Mouse (Mus musculus) midbrain, embryonic 15.5 days (tissue): ENCODE results near the gene Bsn. TPM values are rescaled to one million over a fixed set of nuclear protein-coding genes. Genes with fewer than 3 reads are reported as not detected.

ENCODE experiments used
- ATAC-seq: fragments of 200-750 bp; cut with Nextera tagmentation; replicated peaks from 2 replicates; pipeline ENCODE4 v1.8.0; 2017; ENCODE audit warnings: moderate TSS enrichment
- H3K27ac ChIP-seq: fragments of 300-500 bp; sonication (generic); 2 replicates; pipeline ENCODE4 v1.5.1; 2015; ENCODE audit warnings: mild to moderate bottlenecking, inconsistent platforms
- H3K27me3 ChIP-seq: fragments of 300-500 bp; sonication (generic); replicated peaks from 2 replicates; pipeline ENCODE4 v1.6.1; 2015; ENCODE audit warnings: inconsistent platforms
- H3K36me3 ChIP-seq: fragments of 300-500 bp; sonication (generic); replicated peaks from 2 replicates; pipeline ENCODE4 v1.6.1; 2015; ENCODE audit warnings: inconsistent platforms
- H3K4me1 ChIP-seq: fragments of 300-500 bp; sonication (generic); 2 replicates; pipeline ENCODE4 v1.6.1; 2015; ENCODE audit warnings: inconsistent platforms
- H3K4me2 ChIP-seq: fragments of 300-500 bp; sonication (generic); 2 replicates; pipeline ENCODE4 v1.6.1; 2015; ENCODE audit warnings: inconsistent platforms, mild to moderate bottlenecking, moderate library complexity
- H3K4me3 ChIP-seq: fragments of 300-500 bp; sonication (generic); 2 replicates; pipeline ENCODE4 v1.5.1; 2015; ENCODE audit warnings: mild to moderate bottlenecking, inconsistent platforms
- H3K9ac ChIP-seq: fragments of 300-500 bp; sonication (generic); 2 replicates; pipeline ENCODE4 v1.6.1; 2015; ENCODE audit warnings: mild to moderate bottlenecking, inconsistent platforms
- H3K9me3 ChIP-seq: fragments of 300-500 bp; sonication (generic); 2 replicates; pipeline ENCODE4 v1.6.1; 2016; ENCODE audit warnings: inconsistent platforms
- WGBS: fragments of 180-500 bp; shearing (Covaris S2); methylation state at CpG from one replicate; pipeline ENCODE4 v1.1.7; 2015; ENCODE audit warnings: mixed read lengths; 5-methylcytosine and 5-hydroxymethylcytosine counted together
- polyA plus RNA-seq: library from polyadenylated mRNA; unstranded; fragments of >200 nt; fragmentation: Nextera tagmentation; extraction: Ambion mirVana; gene quantifications from 2 replicates; pipeline ENCODE4 v1.2.1, GENCODE M21; 2015

Bsn gene
- polyA plus RNA-seq, 1 experiment from 2014 or later: 11.1 TPM

DNA sequence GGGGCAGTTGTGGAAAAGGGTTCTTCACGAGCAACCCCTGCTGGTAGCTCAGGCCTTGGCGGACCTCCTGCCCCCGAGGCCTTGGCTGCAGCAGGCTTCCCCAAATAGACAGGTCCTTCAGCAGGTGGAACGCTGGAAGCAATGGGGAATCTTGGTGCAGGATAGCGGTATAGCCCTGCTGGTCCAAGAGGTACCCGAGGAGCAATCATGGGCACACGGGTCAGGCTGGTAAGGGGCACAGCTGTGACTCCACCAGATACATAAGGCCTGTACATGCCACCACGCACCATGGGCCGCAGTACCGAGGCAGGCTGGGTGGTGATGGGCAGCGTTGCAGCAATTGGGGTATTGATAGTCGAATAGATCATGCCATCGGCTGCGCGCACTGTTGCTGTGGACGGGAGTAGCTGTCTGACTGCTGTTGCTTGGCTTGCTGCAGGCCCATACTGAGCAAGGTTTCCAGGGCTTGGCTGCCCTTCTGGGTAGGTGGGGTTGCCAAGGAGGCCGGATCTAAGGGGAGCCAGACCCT lies 78.5 kb downstream of the Bsn start:
- H3K4me2 ChIP-seq: peak overlapping the region; percentile 31

GRCm38 (mm10) chr9:108111101-108111592 lies 79.0 kb downstream of the Bsn start:
- Histone ChIP-seq H3K27ac (0 out of 2 replicates have a peak overlapping the region, but pooled peaks have one; percentile 10), H3K36me3 (peaks cover 24% of the 10 kb centered on the region), H3K9me3 (no peaks in the 10 kb centered on the region), H3K27me3 (no peaks in the 10 kb centered on the region), H3K4me2 (peak overlapping the region; percentile 31), H3K9ac (no peak overlapping the region), H3K4me3 (no peak overlapping the region), H3K4me1 (peaks cover 7% of the 10 kb centered on the region)
- ATAC-seq: no peak
- WGBS: 8% methylated on average over 22 of the region's 22 CpGs

More for the DNA sequence above, 78.5 kb downstream of the Bsn start:
- WGBS: 75% methylated on average over 17 of the region's 17 CpGs
- H3K27ac ChIP-seq: 0 out of 2 replicates have a peak overlapping the region, but pooled peaks have one; percentile 10
- H3K27me3 ChIP-seq: no peaks in the 10 kb centered on the region
- peaks cover 7% of the 10 kb centered on the region for H3K4me1 ChIP-seq
- ATAC-seq: no peak
- peaks cover 29% of the 10 kb centered on the region for H3K36me3 ChIP-seq
- no peak overlapping the region for H3K4me3 ChIP-seq
- H3K9ac ChIP-seq: no peak overlapping the region
- H3K9me3 ChIP-seq: no peaks in the 10 kb centered on the region

DNA sequence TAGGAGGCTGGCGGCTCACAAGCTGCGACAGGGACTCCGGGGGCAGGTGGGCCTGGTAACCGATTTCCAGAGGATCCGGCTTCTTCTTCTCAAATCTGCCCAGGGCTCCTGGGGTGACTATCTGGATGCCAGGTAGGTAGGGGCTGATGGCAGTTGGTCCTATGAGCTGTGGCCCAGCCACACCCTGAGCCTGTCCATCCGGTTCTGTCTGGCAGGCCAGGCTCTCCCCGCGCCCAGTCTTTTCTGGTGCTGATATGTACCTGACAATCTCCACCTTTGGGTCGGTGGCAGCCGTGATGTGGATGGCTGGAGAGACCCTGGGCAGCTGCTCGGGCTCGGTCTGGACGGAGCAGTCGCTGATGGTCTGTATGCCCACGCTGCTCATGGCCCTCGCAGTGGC lies 80.0 kb downstream of the Bsn start:
- Histone ChIP-seq H3K9me3 (no peaks in the 10 kb centered on the region), H3K36me3 (peaks cover 16% of the 10 kb centered on the region), H3K4me3 (no peak overlapping the region), H3K4me2 (no peak overlapping the region), H3K27ac (no peak overlapping the region), H3K4me1 (peaks cover 12% of the 10 kb centered on the region), H3K9ac (no peak overlapping the region), H3K27me3 (no peaks in the 10 kb centered on the region)
- WGBS: 89% methylated on average over 16 of the region's 16 CpGs
- no peak for ATAC-seq

GRCm38 (mm10) chr9:108107867-108108266 lies 82.3 kb downstream of the Bsn start:
- Histone ChIP-seq H3K4me2 (no peak overlapping the region), H3K9me3 (no peaks in the 10 kb centered on the region), H3K27ac (no peak overlapping the region), H3K27me3 (no peaks in the 10 kb centered on the region), H3K36me3 (peaks cover 11% of the 10 kb centered on the region), H3K4me3 (no peak overlapping the region), H3K4me1 (peaks cover 17% of the 10 kb centered on the region), H3K9ac (no peak overlapping the region)
- WGBS: 96% methylated on average over 16 of the region's 16 CpGs
- ATAC-seq: no peak

- no peak for ATAC-seq
- Histone ChIP-seq H3K36me3 (peaks cover 19% of the 10 kb centered on the region), H3K4me2 (no peak overlapping the region), H3K27ac (no peak overlapping the region), H3K4me3 (no peak overlapping the region), H3K9me3 (no peaks in the 10 kb centered on the region), H3K4me1 (peaks cover 13% of the 10 kb centered on the region), H3K27me3 (no peaks in the 10 kb centered on the region), H3K9ac (no peak overlapping the region)
- 89% methylated on average over 23 of the region's 23 CpGs for WGBS
These were observed 84.1 kb downstream of the Bsn start for GRCm38 (mm10) chr9:108106090-108106489.

DNA sequence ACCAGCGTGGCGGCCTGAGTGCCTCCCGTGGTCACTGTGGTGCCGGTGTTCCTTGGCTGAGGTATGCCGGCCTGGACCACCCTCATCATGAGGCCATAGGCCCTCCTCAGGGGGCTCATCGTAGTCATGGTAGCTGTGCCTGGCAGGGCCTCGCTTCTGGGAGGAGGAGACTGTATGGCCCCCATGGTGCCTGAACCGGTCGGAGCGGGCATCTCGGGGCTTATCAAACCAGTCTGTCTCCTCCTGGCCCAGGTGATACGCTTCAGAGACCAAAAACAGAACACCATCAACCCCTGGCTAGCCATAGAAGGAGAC lies 84.7 kb downstream of the Bsn start:
- no peaks in the 10 kb centered on the region for H3K9me3 ChIP-seq
- H3K9ac ChIP-seq: no peak overlapping the region
- H3K4me3 ChIP-seq: no peak overlapping the region
- H3K4me2 ChIP-seq: no peak overlapping the region
- ATAC-seq: no peak
- peaks cover 11% of the 10 kb centered on the region; the same call in 1 of the 2 replicates for H3K4me1 ChIP-seq
- WGBS: 68% methylated on average over 12 of the region's 12 CpGs
- no peaks in the 10 kb centered on the region for H3K27me3 ChIP-seq
- H3K36me3 ChIP-seq: peaks cover 21% of the 10 kb centered on the region
- no peak overlapping the region for H3K27ac ChIP-seq

DNA sequence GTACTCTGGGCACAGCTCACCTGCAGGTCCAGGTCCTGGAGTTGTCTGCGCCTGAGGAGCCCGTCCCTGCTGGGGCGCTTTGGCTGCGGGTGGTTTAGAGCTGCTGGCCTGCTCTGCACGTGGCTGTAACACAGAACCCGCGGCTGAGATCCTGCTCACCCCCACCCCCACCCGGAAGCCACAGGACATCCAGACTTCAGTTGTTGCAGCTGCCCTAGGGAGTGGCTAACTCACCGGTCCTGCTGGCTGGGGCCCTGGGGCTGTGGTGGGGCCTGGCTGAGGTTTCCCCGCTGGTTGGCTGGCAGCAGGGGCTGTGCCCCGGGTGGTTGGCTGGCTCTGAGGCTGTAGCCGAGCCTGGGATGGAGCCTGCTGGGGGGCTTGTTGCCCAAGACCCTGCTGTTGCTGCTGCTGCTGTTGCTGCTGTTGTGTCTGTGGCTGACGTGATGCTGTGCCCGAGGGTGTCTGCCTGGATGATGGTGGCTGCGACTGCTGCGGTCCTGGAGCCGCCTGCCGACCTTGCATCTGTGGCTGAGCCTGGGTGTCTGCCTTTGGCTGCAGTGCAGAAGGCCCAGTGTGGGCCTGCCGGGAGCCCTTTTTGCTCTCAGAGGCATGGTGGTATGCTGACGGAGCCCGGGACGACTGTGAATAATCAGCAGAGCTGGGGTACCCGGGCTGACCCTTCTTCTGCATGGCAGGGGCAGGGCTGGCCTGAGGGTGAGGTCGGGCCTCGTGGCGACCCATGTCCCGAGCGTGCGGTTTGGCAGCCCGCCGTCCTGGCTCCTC lies 85.2 kb downstream of the Bsn start:
- 37% methylated on average over 31 of the region's 31 CpGs for WGBS
- Histone ChIP-seq H3K4me1 (peaks cover 11% of the 10 kb centered on the region; the same call in 1 of the 2 replicates), H3K9me3 (no peaks in the 10 kb centered on the region), H3K4me3 (no peak overlapping the region), H3K4me2 (no peak overlapping the region), H3K27ac (no peak overlapping the region), H3K27me3 (no peaks in the 10 kb centered on the region), H3K9ac (no peak overlapping the region), H3K36me3 (peaks cover 21% of the 10 kb centered on the region)
- no peak for ATAC-seq

DNA sequence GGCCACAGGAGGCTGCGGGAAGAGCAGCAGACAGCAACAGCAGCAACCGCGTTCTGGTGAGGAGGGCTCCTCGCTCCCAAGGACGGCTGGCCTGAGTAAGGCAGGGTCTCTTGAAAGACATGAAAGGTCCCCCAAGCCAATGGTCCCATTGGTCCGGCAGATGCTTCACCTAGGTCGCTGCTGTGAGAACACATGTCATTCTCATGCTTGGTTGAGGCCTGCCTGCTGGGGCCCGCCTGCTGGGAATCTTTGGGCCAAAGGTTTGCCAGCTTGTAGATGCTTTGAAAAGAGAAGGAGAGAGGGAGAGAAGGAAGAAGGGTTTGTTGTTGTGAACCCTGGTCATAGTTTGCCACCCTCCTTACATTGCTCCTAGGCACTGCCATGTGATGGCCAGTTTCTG lies 90.6 kb downstream of the Bsn start:
- no peak for ATAC-seq
- no peak overlapping the region for H3K27ac ChIP-seq
- peaks cover 10% of the 10 kb centered on the region for H3K4me1 ChIP-seq
- H3K4me3 ChIP-seq: no peak overlapping the region
- H3K4me2 ChIP-seq: no peak overlapping the region
- peaks cover 26% of the 10 kb centered on the region; the same call in 1 of the 2 replicates for H3K36me3 ChIP-seq
- H3K9me3 ChIP-seq: no peaks in the 10 kb centered on the region
- no peak overlapping the region for H3K9ac ChIP-seq
- 86% methylated on average over 8 of the region's 8 CpGs for WGBS
- H3K27me3 ChIP-seq: no peaks in the 10 kb centered on the region

DNA sequence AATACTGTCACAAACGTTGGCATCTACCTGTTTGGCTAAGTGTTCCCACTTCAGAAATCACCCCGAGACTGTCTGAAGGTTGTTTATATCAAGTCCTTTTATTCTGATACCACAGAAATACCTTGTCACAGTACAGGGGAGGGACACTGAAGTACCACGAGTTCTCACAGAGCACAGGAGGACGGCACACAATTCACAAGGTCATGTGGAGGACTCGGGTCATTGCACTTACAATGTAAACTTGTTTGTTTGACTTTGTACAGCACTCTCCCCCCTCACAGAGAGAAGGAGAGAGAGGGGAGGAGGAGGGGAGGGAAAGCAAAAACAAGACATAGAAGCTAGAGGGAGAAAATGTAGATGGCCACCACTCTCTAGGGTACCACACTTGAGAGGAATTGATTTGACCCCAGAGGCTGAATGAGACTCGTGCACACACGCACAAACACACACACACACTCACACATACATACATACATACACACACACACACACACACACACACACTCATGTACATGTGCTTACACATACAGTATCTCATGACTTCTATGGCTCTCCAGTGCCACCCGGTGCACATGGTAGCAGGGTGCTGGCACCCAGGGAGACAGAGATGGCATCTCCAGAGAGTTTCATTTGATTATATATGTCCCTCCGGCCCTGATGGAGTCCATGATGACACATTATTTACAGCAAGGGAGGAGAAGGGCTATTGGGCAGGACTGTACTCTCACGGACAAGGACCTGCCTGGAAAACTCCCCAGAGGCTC lies 94.1 kb downstream of the Bsn start:
- no peaks in the 10 kb centered on the region for H3K9me3 ChIP-seq
- H3K4me2 ChIP-seq: peak overlapping the region; percentile 96
- WGBS: 63% methylated on average over 10 of the region's 10 CpGs
- no peak overlapping the region for H3K27ac ChIP-seq
- no peaks in the 10 kb centered on the region for H3K27me3 ChIP-seq
- H3K4me1 ChIP-seq: peaks cover 20% of the 10 kb centered on the region
- ATAC-seq: no peak
- H3K36me3 ChIP-seq: peaks cover 8% of the 10 kb centered on the region; the same call in 1 of the 2 replicates
- H3K9ac ChIP-seq: no peak overlapping the region
- no peak overlapping the region for H3K4me3 ChIP-seq

GRCm38 (mm10) chr9:108095518-108095917 lies 94.7 kb downstream of the Bsn start:
- ATAC-seq: no peak
- peak overlapping the region; percentile 75; the same call in 1 of the 2 replicates for H3K9ac ChIP-seq
- no peaks in the 10 kb centered on the region for H3K27me3 ChIP-seq
- H3K4me3 ChIP-seq: peak overlapping the region; percentile 61
- H3K4me2 ChIP-seq: peak overlapping the region; percentile 96
- peaks cover 8% of the 10 kb centered on the region; the same call in 1 of the 2 replicates for H3K36me3 ChIP-seq
- 8% methylated on average over 3 of the region's 3 CpGs for WGBS
- peaks cover 20% of the 10 kb centered on the region for H3K4me1 ChIP-seq
- no peak overlapping the region for H3K27ac ChIP-seq
- H3K9me3 ChIP-seq: no peaks in the 10 kb centered on the region

GRCm38 (mm10) chr9:108094998-108095411 lies 95.2 kb downstream of the Bsn start:
- H3K9ac ChIP-seq: peak overlapping the region; percentile 75
- peaks cover 20% of the 10 kb centered on the region for H3K4me1 ChIP-seq
- H3K9me3 ChIP-seq: no peaks in the 10 kb centered on the region
- under 1% methylated on average over 16 of the region's 16 CpGs for WGBS
- H3K4me2 ChIP-seq: peak overlapping the region; percentile 96
- no peaks in the 10 kb centered on the region for H3K27me3 ChIP-seq
- peak overlapping the region; percentile 78 for H3K27ac ChIP-seq
- peaks cover 13% of the 10 kb centered on the region; the same call in 1 of the 2 replicates for H3K36me3 ChIP-seq
- ATAC-seq: peak; percentile 22
- peak overlapping the region; percentile 61 for H3K4me3 ChIP-seq
